Mouse (Mus musculus) neural tube, embryonic 13.5 days (tissue): ENCODE results near the gene Rc3h1. TPM values are rescaled to one million over a fixed set of nuclear protein-coding genes. Genes with fewer than 3 reads are reported as not detected.
"Not testable (repeated sequence)": the region's sequence is repeated elsewhere in the genome, so short reads cannot be mapped to it uniquely, and the experiment has no call there.

Experiments used
- ATAC-seq: fragments of 200-750 bp; cut with Nextera tagmentation; 2 replicates; pipeline ENCODE4 v1.8.0; 2017; ENCODE audit warnings: low read depth, mild to moderate bottlenecking, moderate TSS enrichment, moderate library complexity
- H3K27ac ChIP-seq: fragments of 300-500 bp; sonication (generic); replicated peaks from 2 replicates; pipeline ENCODE4 v1.5.1; 2015; ENCODE audit warnings: moderate library complexity, mild to moderate bottlenecking, inconsistent platforms
- H3K27me3 ChIP-seq: fragments of 300-500 bp; sonication (generic); 2 replicates; pipeline ENCODE4 v1.6.1; 2015; ENCODE audit warnings: mild to moderate bottlenecking, inconsistent platforms
- H3K36me3 ChIP-seq: fragments of 300-500 bp; sonication (generic); 2 replicates; pipeline ENCODE4 v1.6.1; 2015; ENCODE audit warnings: mild to moderate bottlenecking, inconsistent platforms
- H3K4me1 ChIP-seq: fragments of 300-500 bp; sonication (generic); replicated peaks from 2 replicates; pipeline ENCODE4 v1.6.1; 2015; ENCODE audit warnings: inconsistent platforms
- H3K4me2 ChIP-seq: fragments of 300-500 bp; sonication (generic); 2 replicates; pipeline ENCODE4 v1.6.1; 2015; ENCODE audit warnings: inconsistent platforms, mild to moderate bottlenecking, moderate library complexity
- H3K4me3 ChIP-seq: fragments of 300-500 bp; sonication (generic); 2 replicates; pipeline ENCODE4 v1.5.1; 2015; ENCODE audit warnings: mild to moderate bottlenecking, inconsistent platforms
- H3K9ac ChIP-seq: fragments of 300-500 bp; sonication (generic); 2 replicates; pipeline ENCODE4 v1.6.1; 2015; ENCODE audit warnings: moderate library complexity, mild to moderate bottlenecking, inconsistent platforms
- H3K9me3 ChIP-seq: fragments of 300-500 bp; sonication (generic); 2 replicates; pipeline ENCODE4 v1.6.1; 2016; ENCODE audit warnings: inconsistent platforms
- WGBS: fragments of 180-500 bp; shearing (Covaris S2); methylation state at CpG from one replicate; pipeline ENCODE4 v1.1.7; 2015; 5-methylcytosine and 5-hydroxymethylcytosine counted together
- polyA plus RNA-seq: library from polyadenylated mRNA; unstranded; fragments of >200 nt; fragmentation: Nextera tagmentation; extraction: Ambion mirVana; gene quantifications from 2 replicates; pipeline ENCODE4 v1.2.1, GENCODE M21; 2015

Gene Rc3h1
- polyA plus RNA-seq, 1 experiment from 2014 or later: 6.1 TPM

- 88% methylated on average over 5 of the region's 5 CpGs for WGBS
- no peak overlapping the region for H3K27ac ChIP-seq
- no peaks in the 10 kb centered on the region for H3K27me3 ChIP-seq
- H3K36me3 ChIP-seq: peaks cover 70% of the 10 kb centered on the region
- H3K4me1 ChIP-seq: no peaks in the 10 kb centered on the region
- no peak overlapping the region for H3K9ac ChIP-seq
- H3K4me2 ChIP-seq: no peak overlapping the region
- ATAC-seq: no peak
- no peaks in the 10 kb centered on the region for H3K9me3 ChIP-seq
- no peak overlapping the region for H3K4me3 ChIP-seq
These were observed 62.4 kb downstream of the Rc3h1 start for GRCm38 (mm10) chr1:160968643-160969042.

GRCm38 (mm10) chr1:160978071-160978735 is 72.0 kb downstream of the Rc3h1 start, which contains the start of gene Serpinc1:
TSS of gene Serpinc1 (plus strand) at chr1:160978585.
- Histone ChIP-seq H3K9me3 (no peaks in the 10 kb centered on the region), H3K4me3 (no peak within 1 kb of the TSS), H3K27ac (no peak within 1 kb of the TSS), H3K4me2 (no peak within 1 kb of the TSS), H3K4me1 (no peaks in the 10 kb centered on the region), H3K27me3 (no peaks in the 10 kb centered on the region), H3K36me3 (peaks cover 20% of the 10 kb centered on the region; the same call in 1 of the 2 replicates), H3K9ac (no peak within 1 kb of the TSS)
- ATAC-seq: no peak
- WGBS: 92% methylated on average over 4 of the region's 4 CpGs

- Histone ChIP-seq H3K9ac (no peak overlapping the region), H3K27me3 (no peaks in the 10 kb centered on the region), H3K4me2 (no peak overlapping the region), H3K27ac (no peak overlapping the region), H3K4me1 (no peaks in the 10 kb centered on the region), H3K9me3 (no peaks in the 10 kb centered on the region), H3K36me3 (peaks cover 14% of the 10 kb centered on the region; the same call in 1 of the 2 replicates), H3K4me3 (no peak overlapping the region)
- ATAC-seq: no peak
- 81% methylated on average over 5 of the region's 5 CpGs for WGBS
These were observed 73.8 kb downstream of the Rc3h1 start for GRCm38 (mm10) chr1:160980021-160980420.

GRCm38 (mm10) chr1:160980537-160981234 is 74.5 kb downstream of the Rc3h1 start:
- Histone ChIP-seq H3K27me3 (no peaks in the 10 kb centered on the region), H3K4me2 (no peak overlapping the region), H3K9me3 (no peaks in the 10 kb centered on the region), H3K27ac (no peak overlapping the region), H3K4me1 (no peaks in the 10 kb centered on the region), H3K36me3 (0 out of 2 replicates have a peak, but pooled peaks cover 10% of the 10 kb centered on the region), H3K4me3 (no peak overlapping the region), H3K9ac (no peak overlapping the region)
- no peak for ATAC-seq
- 77% methylated on average over 8 of the region's 8 CpGs for WGBS

GRCm38 (mm10) chr1:160981337-160981736 is 75.1 kb downstream of the Rc3h1 start:
- no peak for ATAC-seq
- Histone ChIP-seq H3K36me3 (0 out of 2 replicates have a peak, but pooled peaks cover 6% of the 10 kb centered on the region), H3K4me2 (no peak overlapping the region), H3K4me1 (no peaks in the 10 kb centered on the region), H3K27ac (no peak overlapping the region), H3K4me3 (no peak overlapping the region), H3K9me3 (no peaks in the 10 kb centered on the region), H3K27me3 (no peaks in the 10 kb centered on the region), H3K9ac (no peak overlapping the region)
- 93% methylated on average over 4 of the region's 4 CpGs for WGBS

- 88% methylated on average over 3 of the region's 3 CpGs for WGBS
- no peaks in the 10 kb centered on the region for H3K27me3 ChIP-seq
- H3K4me2 ChIP-seq: no peak overlapping the region
- no peak overlapping the region for H3K4me3 ChIP-seq
- H3K9me3 ChIP-seq: no peaks in the 10 kb centered on the region
- no peaks in the 10 kb centered on the region for H3K36me3 ChIP-seq
- H3K9ac ChIP-seq: no peak overlapping the region
- ATAC-seq: no peak
- no peaks in the 10 kb centered on the region for H3K4me1 ChIP-seq
- H3K27ac ChIP-seq: no peak overlapping the region
These were observed 76.7 kb downstream of the Rc3h1 start for GRCm38 (mm10) chr1:160982887-160983286.

- WGBS: 71% methylated on average over 1 of the region's 1 CpGs
- not testable (repeated sequence) for ATAC-seq, H3K4me1 ChIP-seq, H3K4me3 ChIP-seq, H3K27ac ChIP-seq, H3K36me3 ChIP-seq, H3K4me2 ChIP-seq, H3K9me3 ChIP-seq, H3K9ac ChIP-seq, H3K27me3 ChIP-seq
These were observed 78.5 kb downstream of the Rc3h1 start for GRCm38 (mm10) chr1:160984731-160985130.

GRCm38 (mm10) chr1:160985477-160985876 is 79.3 kb downstream of the Rc3h1 start:
- Histone ChIP-seq H3K9ac (no peak overlapping the region), H3K36me3 (no peaks in the 10 kb centered on the region), H3K9me3 (no peaks in the 10 kb centered on the region), H3K4me1 (no peaks in the 10 kb centered on the region), H3K27me3 (no peaks in the 10 kb centered on the region), H3K4me3 (no peak overlapping the region), H3K27ac (no peak overlapping the region), H3K4me2 (no peak overlapping the region)
- 91% methylated on average over 6 of the region's 6 CpGs for WGBS
- ATAC-seq: no peak

- Histone ChIP-seq H3K27ac (no peak overlapping the region), H3K4me3 (no peak overlapping the region), H3K27me3 (no peaks in the 10 kb centered on the region), H3K36me3 (no peaks in the 10 kb centered on the region), H3K9me3 (no peaks in the 10 kb centered on the region), H3K4me2 (no peak overlapping the region), H3K9ac (no peak overlapping the region), H3K4me1 (no peaks in the 10 kb centered on the region)
- no peak for ATAC-seq
- WGBS: 92% methylated on average over 17 of the region's 17 CpGs
These were observed 80.8 kb downstream of the Rc3h1 start for GRCm38 (mm10) chr1:160986881-160987635.

- H3K36me3 ChIP-seq: no peaks in the 10 kb centered on the region
- no peaks in the 10 kb centered on the region for H3K4me1 ChIP-seq
- H3K27me3 ChIP-seq: no peaks in the 10 kb centered on the region
- H3K27ac ChIP-seq: no peak overlapping the region
- no peak for ATAC-seq
- H3K9me3 ChIP-seq: no peaks in the 10 kb centered on the region
- no peak overlapping the region for H3K4me3 ChIP-seq
- 85% methylated on average over 15 of the region's 15 CpGs for WGBS
- no peak overlapping the region for H3K9ac ChIP-seq
- no peak overlapping the region for H3K4me2 ChIP-seq
These were observed 83.2 kb downstream of the Rc3h1 start for GRCm38 (mm10) chr1:160989395-160989794.

GRCm38 (mm10) chr1:160993851-160994250 is 87.6 kb downstream of the Rc3h1 start:
- Histone ChIP-seq H3K4me3 (no peak overlapping the region), H3K4me2 (no peak overlapping the region), H3K9ac (no peak overlapping the region), H3K9me3 (no peaks in the 10 kb centered on the region), H3K27me3 (no peaks in the 10 kb centered on the region), H3K4me1 (no peaks in the 10 kb centered on the region), H3K36me3 (no peaks in the 10 kb centered on the region), H3K27ac (no peak overlapping the region)
- WGBS: 86% methylated on average over 6 of the region's 6 CpGs
- ATAC-seq: no peak

- H3K36me3 ChIP-seq: peaks cover 35% of the 10 kb centered on the region
- ATAC-seq: no peak
These were observed 98.7 kb downstream of the Rc3h1 start for GRCm38 (mm10) chr1:161004942-161005341.

More at GRCm38 (mm10) chr1:161004942-161005341, 98.7 kb downstream of the Rc3h1 start:
- no peak overlapping the region for H3K27ac ChIP-seq
- H3K4me1 ChIP-seq: no peaks in the 10 kb centered on the region
- no peak overlapping the region for H3K9ac ChIP-seq
- WGBS: 71% methylated on average over 4 of the region's 4 CpGs
- no peaks in the 10 kb centered on the region for H3K9me3 ChIP-seq
- no peak overlapping the region for H3K4me3 ChIP-seq
- H3K4me2 ChIP-seq: no peak overlapping the region
- H3K27me3 ChIP-seq: no peaks in the 10 kb centered on the region
